Mouse (Mus musculus) MEL (cell line): Measurements from ENCODE around the gene Dlg1. TPM values are rescaled to one million over a fixed set of nuclear protein-coding genes. Genes with fewer than 3 reads are reported as not detected.

Experiments used
- DNase-seq: peaks from one replicate; pipeline ENCODE4 v3.0.0; 2011; ENCODE audit warnings: low read depth, low spot score
- H3K27ac ChIP-seq: 2 replicates; pipeline ENCODE4 v1.5.1; 2012; ENCODE audit warnings: low read depth, mild to moderate bottlenecking, control low read depth, low read length, moderate library complexity; ENCODE audit not compliant: control insufficient read depth
- H3K27me3 ChIP-seq, 2 experiments: fragments of 150-350 bp in 1 of 2; sonication (generic) in 1 of 2; 2 replicates each; pipeline ENCODE4 v1.6.1; 2012; ENCODE audit warnings: low read length in 2 of 2, mild to moderate bottlenecking in 2 of 2, improper control_type of control experiment in 1 of 2, moderate library complexity in 1 of 2; ENCODE audit not compliant: insufficient read depth in 2 of 2, control insufficient read depth in 1 of 2
- H3K36me3 ChIP-seq, 2 experiments: 2 replicates each; pipeline ENCODE4 v1.6.1; 2012 to 2014; ENCODE audit warnings: low read length in 2 of 2, improper control_type of control experiment in 1 of 2, inconsistent platforms in 1 of 2, mild to moderate bottlenecking in 1 of 2; ENCODE audit not compliant: insufficient read depth in 2 of 2, control insufficient read depth in 1 of 2
- H3K4me1 ChIP-seq, 2 experiments: fragments of 150-350 bp in 1 of 2; sonication (generic) in 1 of 2; 2 replicates each; pipeline ENCODE4 v1.6.1; 2012; ENCODE audit warnings: low read length in 2 of 2, improper control_type of control experiment in 1 of 2, mild to moderate bottlenecking in 1 of 2; ENCODE audit not compliant: insufficient read depth in 2 of 2, control insufficient read depth in 1 of 2
- H3K4me3 ChIP-seq, 2 experiments: fragments of 150-350 bp in 1 of 2; sonication (generic) in 1 of 2; 2 replicates each; pipeline ENCODE4 v1.5.1; 2012; ENCODE audit warnings: low read depth in 2 of 2, low read length in 2 of 2, mild to moderate bottlenecking in 2 of 2, moderate library complexity in 2 of 2, control low read depth in 1 of 2, improper control_type of control experiment in 1 of 2; ENCODE audit not compliant: control insufficient read depth in 1 of 2, insufficient read depth in 1 of 2
- H3K79me2 ChIP-seq: 2 replicates; pipeline ENCODE4 v1.6.1; 2012; ENCODE audit warnings: mild to moderate bottlenecking, low read length, moderate library complexity; ENCODE audit not compliant: control insufficient read depth, poor library complexity, insufficient read depth
- H3K9ac ChIP-seq: 2 replicates; pipeline ENCODE4 v1.6.1; 2012; ENCODE audit warnings: low read depth, mild to moderate bottlenecking, control low read depth, low read length, moderate library complexity; ENCODE audit not compliant: control insufficient read depth, poor library complexity, severe bottlenecking
- H3K9me3 ChIP-seq: fragments of 150-350 bp; sonication (generic); replicated peaks from 2 replicates; pipeline ENCODE4 v1.6.1; 2012; ENCODE audit warnings: mild to moderate bottlenecking, low read length, improper control_type of control experiment, moderate library complexity; ENCODE audit not compliant: insufficient read depth
- BHLHE40 ChIP-seq: IDR thresholded peaks from 2 replicates; pipeline ENCODE4 v1.6.1; 2012; ENCODE audit warnings: low read depth, mild to moderate bottlenecking, inconsistent platforms, low read length, improper control_type of control experiment, borderline replicate concordance
- CHD1 ChIP-seq: IDR thresholded peaks from 2 replicates; pipeline ENCODE4 v1.6.1; 2012; ENCODE audit warnings: low read depth, mild to moderate bottlenecking, inconsistent platforms, low read length, improper control_type of control experiment
- CTCF ChIP-seq, 3 experiments: IDR thresholded peaks in 2 of 3; conservative IDR thresholded peaks in 1 of 3; 2 replicates each; pipeline ENCODE4 v1.5.1; 2011 to 2012; ENCODE audit warnings: low read length in 3 of 3, low read depth in 2 of 3, mild to moderate bottlenecking in 2 of 3, improper control_type of control experiment in 1 of 3, inconsistent platforms in 1 of 3, mixed read lengths in 1 of 3, moderate library complexity in 1 of 3; ENCODE audit not compliant: control insufficient read depth in 1 of 3, insufficient read depth in 1 of 3, poor library complexity in 1 of 3, severe bottlenecking in 1 of 3
- E2F4 ChIP-seq: IDR thresholded peaks from 2 replicates; pipeline ENCODE4 v1.6.1; 2011; ENCODE audit warnings: low read depth, low read length, improper control_type of control experiment, borderline replicate concordance
- EP300 ChIP-seq, 2 experiments: IDR thresholded peaks; 2 replicates each; pipeline ENCODE4 v1.6.1; 2011; ENCODE audit warnings: improper control_type of control experiment in 2 of 2, low read length in 2 of 2, low read depth in 1 of 2, mild to moderate bottlenecking in 1 of 2
- ETS1 ChIP-seq: IDR thresholded peaks from 2 replicates; pipeline ENCODE4 v1.6.1; 2012; ENCODE audit warnings: low read depth, mild to moderate bottlenecking, inconsistent platforms, low read length, improper control_type of control experiment, moderate library complexity
- GABPA ChIP-seq: IDR thresholded peaks from 2 replicates; pipeline ENCODE4 v1.6.1; 2012; ENCODE audit warnings: low read depth, mild to moderate bottlenecking, inconsistent platforms, low read length, improper control_type of control experiment, moderate library complexity
- GATA1 ChIP-seq: IDR thresholded peaks from 2 replicates; pipeline ENCODE4 v1.6.1; 2011; ENCODE audit warnings: low read depth, low read length, improper control_type of control experiment
- HCFC1 ChIP-seq: IDR thresholded peaks from 2 replicates; pipeline ENCODE4 v1.6.1; 2012; ENCODE audit warnings: low read depth, mild to moderate bottlenecking, inconsistent platforms, low read length, improper control_type of control experiment, moderate library complexity
- JUND ChIP-seq: IDR thresholded peaks from 2 replicates; pipeline ENCODE4 v1.6.1; 2011; ENCODE audit warnings: low read depth, mild to moderate bottlenecking, improper control_type of control experiment, low read length
- KAT2A ChIP-seq: conservative IDR thresholded peaks from 2 replicates; pipeline ENCODE4 v1.6.1; 2012; ENCODE audit warnings: low read depth, low read length, improper control_type of control experiment, inconsistent platforms
- MAFK ChIP-seq: IDR thresholded peaks from 2 replicates; pipeline ENCODE4 v1.6.1; 2011; ENCODE audit warnings: low read depth, mild to moderate bottlenecking, low read length, improper control_type of control experiment, borderline replicate concordance
- MAZ ChIP-seq: IDR thresholded peaks from 2 replicates; pipeline ENCODE4 v1.6.1; 2012; ENCODE audit warnings: low read depth, mild to moderate bottlenecking, inconsistent platforms, low read length, improper control_type of control experiment
- MEF2A ChIP-seq: IDR thresholded peaks from 2 replicates; pipeline ENCODE4 v1.6.1; 2014; ENCODE audit warnings: low read depth, mild to moderate bottlenecking, inconsistent platforms, low read length, improper control_type of control experiment; ENCODE audit not compliant: poor library complexity, insufficient replicate concordance, severe bottlenecking; ENCODE audit errors: extremely low read depth
- MXI1 ChIP-seq: IDR thresholded peaks from 2 replicates; pipeline ENCODE4 v1.6.1; 2011; ENCODE audit warnings: mild to moderate bottlenecking, low read depth, low read length, improper control_type of control experiment
- MYC ChIP-seq: IDR thresholded peaks from 2 replicates; pipeline ENCODE4 v1.6.1; 2011; ENCODE audit warnings: low read depth, mild to moderate bottlenecking, low read length, improper control_type of control experiment, moderate library complexity
- POLR2AphosphoS2 ChIP-seq: IDR thresholded peaks from 2 replicates; pipeline ENCODE4 v1.6.1; 2011; ENCODE audit warnings: low read length, improper control_type of control experiment
- RCOR1 ChIP-seq: IDR thresholded peaks from 2 replicates; pipeline ENCODE4 v1.6.1; 2012; ENCODE audit warnings: low read depth, mild to moderate bottlenecking, inconsistent platforms, low read length, improper control_type of control experiment
- SIN3A ChIP-seq: IDR thresholded peaks from 2 replicates; pipeline ENCODE4 v1.6.1; 2012; ENCODE audit warnings: low read length, improper control_type of control experiment, inconsistent platforms
- SMC3 ChIP-seq: IDR thresholded peaks from 2 replicates; pipeline ENCODE4 v1.6.1; 2011; ENCODE audit warnings: low read depth, low read length, improper control_type of control experiment
- TAL1 ChIP-seq: IDR thresholded peaks from 2 replicates; pipeline ENCODE4 v1.6.1; 2012; ENCODE audit warnings: mild to moderate bottlenecking, inconsistent platforms, low read length, moderate library complexity, mixed read lengths
- TBP ChIP-seq: IDR thresholded peaks from 2 replicates; pipeline ENCODE4 v1.8.0; 2011; ENCODE audit warnings: low read depth, low read length, improper control_type of control experiment
- TCF12 ChIP-seq: IDR thresholded peaks from 2 replicates; pipeline ENCODE4 v1.6.1; 2014; ENCODE audit warnings: low read depth, mild to moderate bottlenecking, inconsistent platforms, low read length, improper control_type of control experiment, moderate library complexity
- USF1 ChIP-seq: IDR thresholded peaks from 2 replicates; pipeline ENCODE4 v1.6.1; 2014; ENCODE audit warnings: low read depth, mild to moderate bottlenecking, inconsistent platforms, low read length, improper control_type of control experiment, moderate library complexity
- ZNF384 ChIP-seq: IDR thresholded peaks from 2 replicates; pipeline ENCODE4 v1.6.1; 2012; ENCODE audit warnings: low read depth, mild to moderate bottlenecking, inconsistent platforms, low read length, improper control_type of control experiment
- polyA plus RNA-seq, 2 experiments: library from polyadenylated mRNA; stranded (reverse) in 1 of 2; unstranded in 1 of 2; fragments of >175 nt in 1 of 2; fragments of >200 nt in 1 of 2; gene quantifications; 2 replicates each; pipeline versions ENCODE4 v1.2.1 to v1.2.4; 2012; ENCODE audit warnings: low replicate concordance in 2 of 2, low read depth in 1 of 2; ENCODE audit not compliant: insufficient read length in 2 of 2, insufficient read depth in 1 of 2, missing spikeins in 1 of 2
- total RNA-seq: library from RNA; depleted of rRNA; stranded (reverse); fragments of 300-350 nt; gene quantifications from 2 replicates; pipeline ENCODE4 v1.2.3, GENCODE M21; 2012

The Dlg1 gene
- total and polyA plus RNA-seq, 3 experiments: 25.7 to 74.6 (median 33.9) TPM

DNA sequence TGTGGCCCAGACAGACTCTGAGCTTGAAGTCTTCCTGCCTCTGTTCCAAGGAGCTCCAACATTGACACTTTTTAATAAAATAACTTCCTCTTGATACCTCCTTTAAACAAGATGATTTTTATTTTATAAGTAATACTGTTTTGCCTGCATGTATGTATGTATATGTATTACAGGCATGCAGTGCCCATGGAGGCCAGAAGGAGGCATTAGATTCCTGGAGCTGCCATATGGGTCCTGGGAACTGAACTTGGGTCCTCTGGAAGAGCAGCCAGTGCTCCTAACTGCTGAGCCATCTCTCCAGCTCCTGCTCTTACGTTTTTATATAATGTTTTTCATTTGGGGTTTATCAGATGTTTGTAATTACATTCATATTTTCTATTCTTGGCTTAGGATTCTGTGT is 9.0 kb downstream of the Dlg1 start:
- DNase-seq: no peak
- no peaks in the 10 kb centered on the region for H3K9me3 ChIP-seq
- H3K4me3 ChIP-seq: no peak overlapping the region
- no peaks in the 10 kb centered on the region; a peak in 1 of 4 replicates for H3K4me1 ChIP-seq
- TF ChIP-seq MXI1 (no peak), CTCF (IDR thresholded peaks at IDR 0.05 in 2 of 3, conservative IDR thresholded peaks at IDR 0.05 in 1 of 3; ENCODE audit: control insufficient read depth in 1 of 3, insufficient read depth in 1 of 3, low read depth in 2 of 3, low read length in 3 of 3, poor library complexity in 1 of 3, severe bottlenecking in 1 of 3) (peak in 2 of 3 experiments; percentile 5 to 28; a peak in 2 of 6 replicates), SMC3 (0 out of 2 replicates have a peak, but pooled peaks have one; percentile 17)
- H3K27me3 ChIP-seq: no peaks in the 10 kb centered on the region
- H3K36me3 ChIP-seq: peaks cover 7 to 11% of the 10 kb centered on the region in 2 experiments
- H3K9ac ChIP-seq: no peak overlapping the region
- H3K27ac ChIP-seq: no peak overlapping the region
- H3K79me2 ChIP-seq: peaks cover 6% of the 10 kb centered on the region; the same call in 1 of the 2 replicates

DNA sequence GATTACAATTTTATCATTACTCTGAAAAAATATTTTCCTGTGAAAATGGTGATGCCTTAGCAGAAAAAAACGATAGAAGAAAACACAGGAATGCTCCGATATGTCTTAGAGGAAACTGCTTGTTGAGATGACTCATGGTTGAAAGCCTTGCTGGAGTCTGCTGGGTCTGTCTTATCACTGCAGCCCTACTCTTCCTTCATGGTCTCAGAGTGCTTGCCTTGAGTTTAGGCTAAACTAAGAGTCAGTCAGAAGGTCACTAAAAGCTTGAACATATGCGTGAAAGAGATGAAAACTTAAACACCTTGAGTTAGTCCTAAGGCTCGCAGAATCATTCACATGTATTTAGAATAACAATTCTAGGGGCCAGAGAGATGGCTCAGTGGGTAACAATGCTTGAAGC is 14.2 kb downstream of the Dlg1 start:
- peaks cover 2 to 9% of the 10 kb centered on the region in 2 experiments for H3K36me3 ChIP-seq
- H3K4me3 ChIP-seq: no peak overlapping the region
- H3K79me2 ChIP-seq: peaks cover 4% of the 10 kb centered on the region; the same call in 1 of the 2 replicates
- no peak overlapping the region for H3K9ac ChIP-seq
- peak; percentile 73 for DNase-seq
- no peak overlapping the region for H3K27ac ChIP-seq
- peaks cover 0 to 5% of the 10 kb centered on the region in 2 experiments; a peak in 1 of 4 replicates for H3K4me1 ChIP-seq
- H3K27me3 ChIP-seq: no peaks in the 10 kb centered on the region
- H3K9me3 ChIP-seq: no peaks in the 10 kb centered on the region
- TF ChIP-seq ETS1: 0 out of 2 replicates have a peak, but pooled peaks have one; percentile 23
- 0 out of 2 replicates have a peak, but pooled peaks have one; percentile 28 for TF ChIP-seq TCF12
- TF ChIP-seq EP300 (IDR thresholded peaks at IDR 0.05; ENCODE audit: low read depth in 1 of 2, low read length in 2 of 2): peak; percentile 57 to 82
- TF ChIP-seq USF1: no peak
- peak; percentile 76 for TF ChIP-seq GATA1
- peak; percentile 79 for TF ChIP-seq JUND
- peak; percentile 34; the same call in 1 of the 2 replicates for TF ChIP-seq MYC
- peak; percentile 78 for TF ChIP-seq TAL1
- TF ChIP-seq ZNF384: 0 out of 2 replicates have a peak, but pooled peaks have one; percentile 40
- TF ChIP-seq SIN3A: no peak

DNA sequence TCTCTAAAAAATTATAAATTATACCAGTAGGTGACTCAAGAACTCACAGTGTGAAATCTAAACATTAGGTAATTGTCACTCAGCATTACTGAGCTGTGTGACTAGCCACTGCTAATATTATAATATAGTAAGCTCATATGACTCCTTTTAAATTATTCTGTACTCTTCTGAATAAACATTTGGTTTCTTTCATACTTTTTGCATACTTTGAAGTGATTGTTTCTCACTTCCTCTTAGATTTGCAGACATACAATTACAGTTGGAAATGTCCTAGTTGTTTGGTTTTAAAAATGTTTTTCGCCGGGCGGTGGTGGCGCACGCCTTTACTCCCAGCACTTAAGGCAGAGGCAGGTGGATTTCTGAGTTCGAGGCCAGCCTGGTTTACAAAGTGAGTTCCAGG is 19.0 kb downstream of the Dlg1 start:
- peaks cover 5 to 7% of the 10 kb centered on the region in 2 experiments for H3K36me3 ChIP-seq

More for the DNA sequence above, 19.0 kb downstream of the Dlg1 start:
- TF ChIP-seq GATA1 (no peak), USF1 (no peak), E2F4 (no peak), MAZ (no peak), GABPA (no peak), HCFC1 (no peak), MEF2A (no peak), KAT2A (no peak), RCOR1 (no peak), TBP (no peak), ZNF384 (no peak), POLR2AphosphoS2 (no peak), JUND (no peak), EP300 (IDR thresholded peaks at IDR 0.05; ENCODE audit: low read depth in 1 of 2, low read length in 2 of 2) (no peak), TCF12 (no peak), CHD1 (no peak), MAFK (no peak), BHLHE40 (no peak), SIN3A (no peak)
- Histone ChIP-seq H3K4me1 (0 out of 4 replicates have a peak, but pooled peaks cover 0 to 5% of the 10 kb centered on the region in 2 experiments), H3K27ac (no peak overlapping the region), H3K4me3 (no peak overlapping the region), H3K9me3 (no peaks in the 10 kb centered on the region), H3K9ac (no peak overlapping the region), H3K79me2 (peaks cover 1% of the 10 kb centered on the region; the same call in 1 of the 2 replicates), H3K27me3 (no peaks in the 10 kb centered on the region)
- no peak for DNase-seq
